Mouse (Mus musculus) brain, embryonic 14.5 days (tissue): Measurements from ENCODE around the gene Milr1. TPM values are rescaled to one million over a fixed set of nuclear protein-coding genes. Genes with fewer than 3 reads are reported as not detected.

Experiments
- DNase-seq: peaks from one replicate; pipeline ENCODE4 v3.0.0-alpha.2; 2011; ENCODE audit warnings: low read depth
- CTCF ChIP-seq: fragments of 200-500 bp; IDR thresholded peaks from 2 replicates; pipeline ENCODE4 v1.5.1; 2012; ENCODE audit warnings: inconsistent platforms, mild to moderate bottlenecking, moderate library complexity, borderline replicate concordance; ENCODE audit not compliant: insufficient read depth, insufficient read length; ENCODE audit errors: extremely low read depth
- POLR2A ChIP-seq: fragments of 200-500 bp; IDR thresholded peaks from 2 replicates; pipeline ENCODE4 v1.6.1; 2012; ENCODE audit warnings: mild to moderate bottlenecking, inconsistent platforms, borderline replicate concordance; ENCODE audit not compliant: poor library complexity, insufficient read depth, insufficient read length, severe bottlenecking; ENCODE audit errors: extremely low read depth
- polyA plus RNA-seq: library from polyadenylated mRNA; depleted of rRNA; stranded (reverse); fragments of >200 nt; gene quantifications from 2 replicates; pipeline ENCODE4 v1.2.3, GENCODE M21; 2012

Milr1 gene
- polyA plus RNA-seq, 1 experiment: 0.36 TPM

GRCm38 (mm10) chr11:106766611-106767162 is 15.7 kb downstream of the Milr1 start:
- no peak for TF ChIP-seq CTCF
- no peak for DNase-seq

- DNase-seq: no peak
- peak; percentile 14; the same call in 1 of the 2 replicates for TF ChIP-seq CTCF
- TF ChIP-seq POLR2A: no peak
Observed at GRCm38 (mm10) chr11:106767516-106767915, 16.5 kb downstream of the Milr1 start.

GRCm38 (mm10) chr11:106770195-106770974 is 19.4 kb downstream of the Milr1 start:
- TF ChIP-seq POLR2A: no peak
- peak; percentile 46; the same call in 1 of the 2 replicates for TF ChIP-seq CTCF
- DNase-seq: no peak

- TF ChIP-seq CTCF (no peak), POLR2A (no peak)
Observed at GRCm38 (mm10) chr11:106773061-106773460, 22.0 kb downstream of the Milr1 start.

GRCm38 (mm10) chr11:106776960-106777359 is 25.9 kb downstream of the Milr1 start:
- TF ChIP-seq POLR2A (no peak), CTCF (no peak)
- no peak for DNase-seq

More at GRCm38 (mm10) chr11:106773061-106773460, 22.0 kb downstream of the Milr1 start:
- DNase-seq: no peak

- no peak for DNase-seq
- TF ChIP-seq POLR2A (no peak), CTCF (no peak)
Observed at GRCm38 (mm10) chr11:106777395-106777794, 26.4 kb downstream of the Milr1 start.

GRCm38 (mm10) chr11:106778132-106778531 is 27.1 kb downstream of the Milr1 start:
- TF ChIP-seq POLR2A (no peak), CTCF (no peak)
- no peak for DNase-seq

GRCm38 (mm10) chr11:106778589-106779387 is 27.8 kb downstream of the Milr1 start:
- TF ChIP-seq POLR2A (no peak; the same call in 1 of the 2 replicates), CTCF (no peak)
- DNase-seq: no peak

GRCm38 (mm10) chr11:106779388-106780088 is 28.5 kb downstream of the Milr1 start, which contains the start of gene Polg2:
TSS of gene Polg2 (minus strand) at chr11:106779537.
- TF ChIP-seq POLR2A (peak; percentile 52; the same call in 1 of the 2 replicates), CTCF (no peak)

GRCm38 (mm10) chr11:106780089-106780425 is 29.0 kb downstream of the Milr1 start:
- DNase-seq: peak; percentile 39
- TF ChIP-seq CTCF: no peak
- no peak for TF ChIP-seq POLR2A

More at GRCm38 (mm10) chr11:106779388-106780088, 28.5 kb downstream of the Milr1 start, which contains the start of gene Polg2:
- DNase-seq: peak; percentile 97
